Mouse (Mus musculus): ENCODE measurements at regions not wholly inside any gene's neighbourhood (a gene's known extent, or its start where the extent isn't known, plus 50 kb on each side); places are given as distances from the start of the nearest gene placed in this dataset.

DNA sequence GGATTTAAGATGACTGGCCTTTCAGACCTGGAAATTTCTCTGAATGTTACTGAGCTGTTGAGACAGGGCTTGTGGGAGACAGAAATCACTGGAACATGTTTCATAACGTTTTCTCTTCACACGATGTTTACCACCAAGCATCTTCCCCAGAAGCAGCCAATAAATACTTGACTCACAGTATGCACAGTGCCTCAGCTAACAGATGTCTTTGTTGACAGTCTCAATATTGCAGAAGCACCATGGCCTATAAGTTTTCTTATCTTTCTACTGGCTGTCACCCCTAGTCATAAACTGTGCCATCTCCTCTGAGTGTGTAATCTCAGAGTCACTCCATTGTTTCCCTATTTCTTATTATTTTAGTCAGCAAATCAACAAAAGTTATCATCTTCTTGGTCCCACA, 187.9 kb upstream of the Gm38303 start:
- no peak for DNase-seq

DNA sequence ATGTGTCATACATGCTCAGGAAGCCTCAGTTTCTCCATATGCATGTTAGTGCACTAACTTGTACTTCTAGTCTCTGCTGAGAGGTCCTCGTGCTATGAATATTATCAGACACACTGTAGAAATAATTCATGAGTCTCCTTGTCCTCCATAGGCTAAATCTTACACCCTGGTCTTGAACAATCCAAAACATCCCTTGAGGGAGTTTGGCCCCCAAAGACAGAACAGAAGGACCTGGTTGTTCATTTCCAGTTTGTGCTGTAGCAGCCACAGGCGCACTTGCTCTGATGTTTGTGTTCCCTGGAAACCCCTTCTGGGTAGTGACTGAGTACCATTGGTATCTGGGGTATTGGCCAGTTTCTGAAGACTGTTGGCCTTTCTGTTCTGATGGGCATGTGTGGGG, 176.7 kb upstream of the Gm38303 start:
- no peak for DNase-seq

DNA sequence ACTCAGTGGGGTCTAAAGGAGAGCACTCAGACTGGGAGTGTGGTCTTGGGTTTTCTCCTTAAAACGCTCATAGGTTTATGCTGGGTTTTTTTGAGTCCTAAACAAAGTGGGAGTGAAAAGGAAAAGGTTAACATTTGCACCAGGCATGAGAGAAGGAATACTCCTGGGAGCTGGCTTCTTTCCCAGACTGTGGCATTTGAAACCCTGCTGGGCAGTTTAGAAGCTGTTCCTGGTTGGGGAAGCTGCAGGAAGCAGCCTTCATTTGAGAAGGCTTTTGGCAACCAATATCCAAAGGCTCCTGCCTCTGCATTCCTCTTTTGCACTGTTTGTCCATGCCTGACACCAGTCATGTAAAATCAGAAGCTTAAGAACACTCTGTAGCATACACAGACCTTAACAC, 175.9 kb upstream of the Gm38303 start:
- DNase-seq = peak; percentile 37 to 61

All from adrenal gland, postnatal 36 days (tissue).